Mouse (Mus musculus) E14TG2a.4 (cell line): ENCODE measurements around the gene Rab40b.

Source experiments
- CTCF ChIP-seq: conservative IDR thresholded peaks from 2 replicates; pipeline ENCODE4 v1.5.1; 2014; ENCODE audit warnings: low read length
- NANOG ChIP-seq: IDR thresholded peaks from 2 replicates; pipeline ENCODE4 v1.6.1; 2014; ENCODE audit warnings: borderline replicate concordance, low read length, mixed read lengths
- POU5F1 ChIP-seq: IDR thresholded peaks from 2 replicates; pipeline ENCODE4 v1.6.1; 2014; ENCODE audit warnings: low read length, borderline replicate concordance

DNA sequence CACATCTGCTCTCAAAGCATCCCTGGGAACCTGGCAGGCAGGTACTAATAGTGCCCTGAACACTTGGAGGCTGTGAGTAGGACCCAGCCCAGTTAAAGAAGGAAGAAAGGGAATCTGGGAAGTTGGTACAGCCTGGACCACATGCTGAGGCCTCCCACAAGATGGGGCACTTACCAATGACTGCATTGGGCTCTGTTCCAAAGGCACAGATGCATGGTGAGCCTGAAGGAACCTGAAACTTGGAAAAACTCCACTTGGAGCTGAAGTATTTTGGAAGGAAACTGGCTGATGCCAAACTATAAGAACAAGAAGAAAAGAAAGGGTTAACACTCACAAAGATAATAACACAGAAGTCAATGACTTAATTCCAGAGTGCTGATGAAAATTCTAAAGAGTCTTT lies 59.4 kb downstream of the Rab40b start:
- TF ChIP-seq NANOG (no peak), CTCF (no peak), POU5F1 (no peak; the same call in 1 of the 2 replicates)
